Mouse (Mus musculus) thymus, postnatal 25 days (tissue): ENCODE data around the gene Msantd2.

Source experiments
- DNase-seq: peaks from one replicate; pipeline ENCODE4 v3.0.0; 2022

Gene Msantd2

GRCm38 (mm10) chr9:37543869-37544440, 54.8 kb downstream of the Msantd2 start:
- no peak for DNase-seq

- peak; percentile 67 for DNase-seq
Observed at GRCm38 (mm10) chr9:37544447-37545165, 55.5 kb downstream of the Msantd2 start.

- DNase-seq, result no peak
Observed at GRCm38 (mm10) chr9:37545166-37545610, 56.1 kb downstream of the Msantd2 start.

- DNase-seq, result no peak
Observed at GRCm38 (mm10) chr9:37545847-37546452, 56.8 kb downstream of the Msantd2 start.

DNA sequence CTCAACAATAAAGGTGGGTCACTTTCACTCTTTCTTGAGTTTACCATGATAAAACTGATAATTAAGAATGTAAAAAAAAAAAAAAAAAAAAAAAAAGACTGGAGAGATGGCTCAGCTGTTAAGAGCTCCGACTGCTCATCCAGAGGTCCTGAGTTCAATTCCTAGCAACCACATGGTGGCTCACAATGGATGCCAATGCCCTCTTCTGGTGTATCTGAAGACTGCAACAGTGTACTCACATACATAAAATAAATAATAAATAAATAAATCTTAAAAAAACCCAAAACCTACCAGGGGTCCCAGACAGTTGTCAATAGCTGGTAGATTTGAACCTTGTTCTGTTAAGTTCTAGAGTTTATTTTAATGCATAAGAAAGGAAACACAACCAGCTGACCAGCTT, 57.8 kb downstream of the Msantd2 start:
- DNase-seq, result no peak

- no peak for DNase-seq
Observed at GRCm38 (mm10) chr9:37550435-37550834, 61.3 kb downstream of the Msantd2 start.

DNA sequence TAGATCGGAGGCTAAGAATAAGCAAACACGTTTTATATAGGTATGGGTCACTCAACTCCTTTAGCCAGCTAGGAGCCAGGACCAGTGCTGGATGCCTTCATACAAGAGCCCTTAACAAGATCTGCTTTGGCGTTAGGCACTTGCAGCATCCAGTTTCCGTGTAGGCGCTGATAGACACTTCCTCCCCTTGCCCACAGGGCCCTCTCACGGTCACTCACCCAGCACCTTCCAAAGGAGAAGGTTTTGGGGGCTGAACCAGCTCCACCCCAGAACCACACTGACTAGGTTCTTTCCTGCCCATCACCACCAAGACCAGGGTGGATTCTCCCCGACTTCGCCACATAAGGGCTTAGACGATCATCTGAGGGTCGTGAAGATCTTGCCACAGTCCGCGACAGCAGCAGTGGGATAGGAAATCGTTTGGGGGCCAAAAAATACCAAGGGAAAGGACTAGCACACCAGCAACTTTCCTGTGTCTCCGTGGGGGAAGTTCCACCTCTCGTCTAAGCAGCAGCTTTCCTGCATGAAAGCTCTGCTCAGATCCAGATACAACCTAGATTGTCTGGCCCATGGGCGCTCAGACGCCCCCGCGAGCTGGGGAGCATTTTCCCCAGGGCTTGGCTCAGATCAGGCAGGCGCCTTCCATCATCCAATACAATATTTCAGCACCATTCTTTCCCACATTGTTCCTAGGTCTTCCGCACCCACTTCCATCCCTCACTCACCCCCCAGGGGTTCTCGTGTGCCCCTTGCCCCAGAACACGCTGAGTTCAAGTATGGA, 62.8 kb downstream of the Msantd2 start:
- no peak for DNase-seq

DNA sequence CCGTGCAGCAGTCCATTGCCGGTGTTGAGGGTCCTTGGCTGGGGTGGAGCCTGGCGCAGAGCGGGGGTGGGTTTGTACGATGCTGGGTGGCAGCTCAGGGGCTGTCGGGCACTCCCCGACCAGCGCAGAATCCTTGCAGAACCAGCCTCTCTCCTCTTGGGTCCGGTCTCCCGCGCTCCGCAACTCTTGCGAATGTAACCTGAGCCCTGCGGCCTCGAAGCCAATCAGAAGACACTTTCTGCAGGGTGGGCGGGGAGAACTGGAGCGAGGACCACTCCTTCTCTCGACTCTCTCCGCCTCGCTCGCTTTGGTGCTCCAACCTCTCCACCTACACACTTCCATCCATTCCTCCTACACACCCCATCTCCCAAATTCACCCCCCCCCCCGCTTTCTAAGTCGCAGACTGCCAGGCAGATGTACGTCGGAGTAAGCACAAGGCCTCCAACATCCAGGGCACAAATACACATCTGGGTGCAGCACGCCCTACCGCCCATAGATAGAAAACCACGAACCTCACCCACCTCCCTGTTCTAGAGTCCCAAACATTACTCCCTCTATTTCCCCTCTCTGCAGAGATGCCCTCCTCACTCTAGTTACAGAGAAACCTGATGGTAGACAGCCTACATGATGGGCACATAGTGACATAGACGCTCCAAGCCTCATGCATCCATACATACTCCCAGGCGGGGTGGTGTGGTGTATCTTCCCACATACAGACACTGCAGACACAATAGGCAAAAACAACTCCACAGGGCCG, 63.6 kb downstream of the Msantd2 start, which contains the start of gene Nrgn:
Gene Nrgn (minus strand): TSS at position 369 of the 758 bp plus-strand sequence.
- peak; percentile 70 for DNase-seq

- no peak for DNase-seq
Observed at GRCm38 (mm10) chr9:37554279-37554678, 65.2 kb downstream of the Msantd2 start.

DNA sequence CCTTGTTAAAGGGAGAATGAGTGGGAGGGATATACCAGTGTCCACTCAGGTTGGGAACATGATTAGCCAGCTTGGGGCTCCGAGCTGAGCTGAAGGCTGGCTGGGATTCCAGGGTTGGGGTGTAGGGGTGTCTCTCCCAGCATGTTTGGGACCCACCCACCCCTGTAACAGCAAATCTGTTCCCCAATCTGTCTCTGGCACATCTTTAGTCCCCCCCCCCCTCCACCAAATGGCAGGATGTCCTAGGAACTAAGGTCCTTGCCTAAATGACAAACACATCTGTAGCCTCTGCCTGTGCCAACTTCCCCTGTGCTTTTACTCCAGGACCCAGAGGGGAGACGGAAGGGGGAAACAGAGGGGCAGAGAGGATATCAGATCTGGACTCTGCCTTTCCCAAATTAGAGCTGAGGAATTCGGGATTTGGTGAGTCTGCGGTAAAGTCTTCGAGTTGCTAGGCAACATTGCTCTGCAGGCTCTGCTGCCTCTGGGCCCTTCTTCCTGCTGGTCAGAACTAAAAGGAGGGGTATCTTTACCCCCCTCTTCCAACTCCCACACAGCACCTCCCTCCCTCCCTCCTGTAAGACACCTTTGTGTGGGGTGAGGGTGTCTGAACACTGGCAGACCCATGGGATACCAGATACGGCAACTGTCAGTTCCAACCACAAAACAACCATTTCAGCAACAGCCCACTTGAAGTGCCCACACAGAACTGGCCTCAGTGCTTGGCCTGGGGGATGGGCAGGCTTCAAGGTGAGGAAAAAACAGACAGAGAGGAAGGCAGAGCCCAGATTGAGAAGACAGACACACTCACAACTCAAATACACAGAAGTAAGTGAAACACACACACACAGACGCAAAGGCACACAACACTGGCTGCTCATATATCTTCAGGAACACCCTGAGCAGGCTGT, 66.0 kb downstream of the Msantd2 start, which contains the start of gene Siae:
Gene Siae (plus strand): TSS at position 861 of the 911 bp plus-strand sequence.
- no peak for DNase-seq

DNA sequence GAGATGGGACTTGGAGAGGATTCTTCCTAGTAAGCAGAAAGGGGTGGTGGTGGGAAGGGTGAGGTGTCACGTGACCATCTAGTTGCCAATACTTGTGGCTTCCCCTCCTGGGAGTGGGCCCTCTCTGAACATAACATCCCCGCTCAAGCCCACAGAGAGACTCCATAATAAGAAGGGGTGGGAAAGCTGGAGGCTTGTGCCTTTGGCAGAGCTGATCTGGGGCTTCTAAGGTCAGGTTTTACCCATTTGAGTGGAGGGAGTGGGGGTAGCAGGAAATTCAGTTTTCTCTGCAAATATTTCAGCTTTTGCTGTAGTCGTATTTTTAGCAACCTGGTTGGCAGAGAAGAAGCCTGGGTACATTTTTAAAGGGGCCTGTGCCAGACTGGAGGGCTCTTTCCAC, 67.2 kb downstream of the Msantd2 start:
- no peak for DNase-seq

DNA sequence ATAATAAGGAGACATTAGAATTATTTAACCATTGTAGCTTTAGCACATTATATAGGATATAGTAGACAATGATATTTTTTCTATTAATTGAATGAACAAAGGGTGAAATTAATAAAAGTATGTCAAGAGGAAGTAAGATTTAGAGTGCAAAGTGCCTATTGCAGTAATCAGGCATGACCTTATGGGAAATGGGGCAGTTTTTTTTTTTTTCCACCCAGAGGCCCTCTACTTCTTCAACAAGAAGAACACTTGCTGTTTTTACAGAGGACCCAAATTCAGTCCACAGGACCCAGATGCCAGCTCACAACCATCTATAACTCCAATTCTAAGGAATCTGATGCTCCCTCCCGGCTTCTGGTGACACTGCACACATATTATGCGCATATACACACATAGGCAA, 71.5 kb downstream of the Msantd2 start:
- DNase-seq, result no peak

DNA sequence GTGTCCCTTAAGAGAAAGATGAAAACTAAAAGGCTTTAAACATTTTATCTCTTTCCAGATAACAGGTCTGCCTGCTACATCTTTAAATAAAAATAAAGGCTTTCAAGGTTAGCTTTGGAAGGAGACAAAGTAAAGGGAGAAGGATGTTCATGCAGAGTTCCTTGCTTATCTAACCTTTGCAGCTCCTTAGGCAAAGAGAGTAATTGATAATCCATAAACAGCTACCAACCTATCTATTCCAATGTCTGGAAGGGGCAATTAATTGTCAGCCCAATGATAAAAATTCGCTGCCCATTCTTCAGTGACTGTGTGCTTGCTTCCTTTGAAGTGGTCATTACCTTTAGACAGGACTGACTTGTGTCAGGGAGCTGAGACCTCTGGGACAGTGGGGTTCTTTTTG, 74.7 kb downstream of the Msantd2 start:
- no peak for DNase-seq

DNA sequence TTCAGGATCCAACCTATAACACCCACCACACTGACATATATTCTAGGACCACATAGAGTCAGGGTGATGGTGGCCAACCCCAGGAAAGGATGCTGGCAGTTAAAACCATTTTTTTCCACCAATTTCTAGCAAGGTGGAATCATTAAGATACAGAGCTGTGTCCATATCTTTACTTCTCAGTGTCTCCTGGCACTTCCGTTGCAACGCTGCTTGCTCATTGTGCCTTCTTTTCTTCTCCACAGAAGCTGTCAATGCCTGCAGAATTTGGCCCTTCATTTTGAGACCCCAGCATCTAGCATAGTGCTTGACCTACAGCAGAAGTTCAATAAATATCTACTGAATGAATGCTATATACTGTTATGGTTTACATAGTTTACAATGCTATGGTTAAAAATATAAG, 77.9 kb downstream of the Msantd2 start:
- DNase-seq, result no peak

DNA sequence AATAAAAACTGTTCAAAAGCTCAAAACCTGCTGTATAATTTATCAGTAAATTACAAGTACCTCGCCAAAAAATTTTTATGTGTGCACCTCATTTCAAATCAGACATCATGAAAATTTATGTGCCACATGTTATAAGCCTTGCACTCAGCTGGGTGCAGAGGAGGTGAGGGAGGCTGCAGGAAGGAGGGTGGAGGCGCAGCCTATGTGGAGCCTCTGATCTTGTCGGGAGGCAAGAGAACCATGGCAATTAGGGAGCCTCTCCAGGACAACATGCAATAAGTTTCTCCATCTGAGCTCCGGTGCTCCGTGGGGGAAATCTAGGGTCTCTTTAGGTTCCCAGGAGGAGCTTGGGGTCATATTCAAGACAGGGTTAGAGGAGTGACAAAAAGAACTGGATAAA, 78.3 kb downstream of the Msantd2 start:
- DNase-seq, result no peak

DNA sequence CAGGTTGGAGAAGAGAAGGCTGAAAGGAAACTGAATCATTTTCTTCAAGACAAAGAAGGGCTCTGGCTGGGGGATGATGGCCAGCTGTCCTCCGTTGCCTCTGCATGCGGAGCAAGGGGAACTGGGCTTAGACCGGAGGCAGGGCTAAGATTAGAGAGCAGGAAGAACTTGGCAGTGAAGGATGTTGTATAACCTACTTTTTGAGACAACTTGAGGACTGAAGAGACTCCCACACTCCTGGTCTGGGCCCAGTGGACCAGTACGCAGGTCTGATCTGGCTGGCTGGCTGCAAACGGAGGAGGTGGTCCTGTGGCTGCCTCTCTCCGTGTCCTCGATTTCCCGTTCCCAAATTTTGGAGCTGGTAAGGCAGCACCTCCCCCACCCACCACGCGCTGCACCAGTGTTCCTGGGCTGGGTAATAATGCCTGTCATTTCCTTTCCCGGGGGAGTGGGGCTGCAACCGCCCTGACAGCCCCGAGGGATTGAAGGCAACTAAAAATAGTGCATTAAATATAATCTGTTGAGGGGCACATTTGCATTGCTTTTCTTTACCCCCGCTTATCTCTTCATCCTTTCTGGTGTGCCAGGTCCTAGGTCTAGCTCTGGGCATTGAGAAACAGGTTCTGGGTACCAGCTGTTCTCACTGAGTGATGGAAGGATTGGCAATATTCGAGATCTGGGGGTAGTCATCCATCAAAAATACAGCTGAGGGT, 78.9 kb downstream of the Msantd2 start:
- no peak for DNase-seq

DNA sequence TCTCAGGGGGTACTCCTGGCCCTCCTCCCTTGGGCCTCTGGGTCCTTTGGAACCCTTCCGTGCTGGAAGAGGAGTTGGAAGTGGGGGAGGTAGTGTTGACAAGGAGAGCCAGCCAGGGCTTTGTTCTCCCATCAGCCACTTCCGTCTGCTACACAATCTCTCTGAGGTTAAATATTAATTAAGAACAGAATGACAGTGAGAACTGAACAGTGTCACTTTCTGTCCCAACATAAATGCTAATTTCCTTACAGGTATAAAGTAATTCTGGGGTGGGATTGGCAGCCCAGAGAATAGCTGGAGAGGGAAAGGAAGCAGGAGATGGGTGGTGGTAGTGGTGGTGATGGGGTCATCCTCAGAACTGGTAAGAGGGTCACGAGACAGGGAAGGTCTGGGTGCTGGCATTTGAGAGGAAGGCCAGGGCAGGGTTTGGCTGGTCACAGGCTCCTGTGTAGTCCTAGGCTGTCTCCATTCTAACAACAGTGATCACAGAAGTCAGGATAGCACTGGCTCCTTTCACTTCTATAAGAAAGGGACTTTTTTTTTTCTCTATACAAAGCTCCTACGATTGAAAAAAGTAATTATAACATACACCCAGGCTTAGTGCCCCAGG, 79.6 kb downstream of the Msantd2 start:
- no peak for DNase-seq

GRCm38 (mm10) chr9:37569231-37569835, 80.2 kb downstream of the Msantd2 start:
- DNase-seq, result no peak

- DNase-seq, result no peak
Observed at GRCm38 (mm10) chr9:37572204-37572876, 83.2 kb downstream of the Msantd2 start.
